Mouse (Mus musculus) stomach, postnatal 0 days (tissue): Measurements from ENCODE around the gene Slc4a3. TPM values are rescaled to one million over a fixed set of nuclear protein-coding genes. Genes with fewer than 3 reads are reported as not detected.
A peak's percentile ranks its signal among the peaks of the same experiment; 100 is the strongest.

Experiments
- ATAC-seq: fragments of 200-750 bp; cut with Nextera tagmentation; 2 replicates; pipeline ENCODE4 v1.8.0; 2017; ENCODE audit not compliant: low FRiP score, low TSS enrichment
- DNase-seq: peaks from one replicate; pipeline ENCODE4 v3.0.0-alpha.2; 2016; ENCODE audit warnings: low spot score
- H3K27ac ChIP-seq: fragments of 300-500 bp; sonication (generic); replicated peaks from 2 replicates; pipeline ENCODE4 v1.5.1; 2014; ENCODE audit warnings: mild to moderate bottlenecking, control low read depth
- H3K27me3 ChIP-seq: fragments of 300-500 bp; sonication (generic); 2 replicates; pipeline ENCODE4 v1.6.1; 2014; ENCODE audit warnings: low read length; ENCODE audit not compliant: control insufficient read depth, insufficient read depth
- H3K36me3 ChIP-seq: fragments of 300-500 bp; sonication (generic); 2 replicates; pipeline ENCODE4 v1.6.1; 2014; ENCODE audit warnings: low read length, mixed read lengths; ENCODE audit not compliant: control insufficient read depth, insufficient read depth
- H3K4me1 ChIP-seq: fragments of 300-500 bp; sonication (generic); replicated peaks from 2 replicates; pipeline ENCODE4 v1.6.1; 2014; ENCODE audit warnings: antibody characterized with exemption; ENCODE audit not compliant: control insufficient read depth, insufficient read depth
- H3K4me2 ChIP-seq: fragments of 300-500 bp; sonication (generic); replicated peaks from 2 replicates; pipeline ENCODE4 v1.6.1; 2014; ENCODE audit warnings: low read depth, mild to moderate bottlenecking, control low read depth, moderate library complexity
- H3K4me3 ChIP-seq: fragments of 300-500 bp; sonication (generic); 2 replicates; pipeline ENCODE4 v1.5.1; 2014; ENCODE audit warnings: low read depth, low read length, control low read depth
- H3K9ac ChIP-seq: fragments of 300-500 bp; sonication (generic); 2 replicates; pipeline ENCODE4 v1.6.1; 2014; ENCODE audit warnings: mild to moderate bottlenecking, low read length, control low read depth, mixed read lengths
- H3K9me3 ChIP-seq: fragments of 300-500 bp; sonication (generic); 2 replicates; pipeline ENCODE4 v1.6.1; 2016; ENCODE audit warnings: low read length; ENCODE audit not compliant: control insufficient read depth
- CTCF ChIP-seq: IDR thresholded peaks from 2 replicates; pipeline ENCODE4 v1.5.1; 2016; ENCODE audit warnings: antibody characterized with exemption, low read depth, mild to moderate bottlenecking, moderate library complexity
- EP300 ChIP-seq: optimal IDR thresholded peaks from 2 replicates; pipeline ENCODE3; 2016; ENCODE audit warnings: antibody characterized with exemption
- WGBS: fragments of 180-500 bp; shearing (Covaris S2); extraction: QIAGEN DNeasy Blood & Tissue Kit; methylation state at CpG from one replicate; pipeline ENCODE4 v1.1.7; 2014; 5-methylcytosine and 5-hydroxymethylcytosine counted together
- polyA plus RNA-seq: library from polyadenylated mRNA; unstranded; fragments of >200 nt; fragmentation: Nextera tagmentation; extraction: Ambion mirVana; gene quantifications from 2 replicates; pipeline ENCODE4 v1.2.1, GENCODE M21; 2015

Slc4a3 gene
- polyA plus RNA-seq, 1 experiment from 2014 or later: 7.1 TPM

- no peak for DNase-seq
- no peak for ATAC-seq
- Histone ChIP-seq H3K9me3 (no peaks in the 10 kb centered on the region), H3K36me3 (no peaks in the 10 kb centered on the region), H3K27ac (no peak overlapping the region), H3K9ac (no peak overlapping the region), H3K27me3 (no peaks in the 10 kb centered on the region), H3K4me3 (no peak overlapping the region), H3K4me2 (no peak overlapping the region), H3K4me1 (no peaks in the 10 kb centered on the region)
- TF ChIP-seq CTCF (no peak), EP300 (no peak)
- 39% methylated on average over 9 of the region's 9 CpGs for WGBS
Measured at GRCm38 (mm10) chr1:75594836-75595235, 48.8 kb downstream of the Slc4a3 start.

- Histone ChIP-seq H3K27me3 (no peaks in the 10 kb centered on the region), H3K27ac (no peak overlapping the region), H3K36me3 (no peaks in the 10 kb centered on the region), H3K9me3 (no peaks in the 10 kb centered on the region), H3K4me1 (no peaks in the 10 kb centered on the region), H3K9ac (no peak overlapping the region), H3K4me3 (no peak overlapping the region), H3K4me2 (no peak overlapping the region)
- TF ChIP-seq CTCF (no peak), EP300 (no peak)
- no peak for DNase-seq
- ATAC-seq: no peak
- WGBS: 53% methylated on average over 3 of the region's 3 CpGs
Measured at GRCm38 (mm10) chr1:75595930-75596329, 49.9 kb downstream of the Slc4a3 start.

- H3K4me1 ChIP-seq: no peaks in the 10 kb centered on the region
- no peaks in the 10 kb centered on the region for H3K9me3 ChIP-seq
- H3K27me3 ChIP-seq: no peaks in the 10 kb centered on the region
- no peak overlapping the region for H3K4me2 ChIP-seq
- DNase-seq: no peak
- TF ChIP-seq CTCF (no peak), EP300 (no peak)
- no peaks in the 10 kb centered on the region for H3K36me3 ChIP-seq
- H3K9ac ChIP-seq: no peak overlapping the region
- no peak overlapping the region for H3K4me3 ChIP-seq
- H3K27ac ChIP-seq: no peak overlapping the region
- WGBS: 81% methylated on average over 2 of the region's 2 CpGs
- no peak for ATAC-seq
Measured at GRCm38 (mm10) chr1:75596906-75597305, 50.8 kb downstream of the Slc4a3 start.

- H3K27me3 ChIP-seq: no peaks in the 10 kb centered on the region
- no peak overlapping the region for H3K27ac ChIP-seq
- no peaks in the 10 kb centered on the region for H3K36me3 ChIP-seq
- ATAC-seq (no peak), DNase-seq (peak; percentile 35)
- H3K9me3 ChIP-seq: no peaks in the 10 kb centered on the region
- no peak overlapping the region for H3K9ac ChIP-seq
- no peaks in the 10 kb centered on the region for H3K4me1 ChIP-seq
- no peak overlapping the region for H3K4me2 ChIP-seq
- TF ChIP-seq EP300 (no peak), CTCF (peak; percentile 89)
- H3K4me3 ChIP-seq: no peak overlapping the region
Measured at GRCm38 (mm10) chr1:75597622-75598021, 51.6 kb downstream of the Slc4a3 start.

- H3K4me2 ChIP-seq: no peak overlapping the region
- no peak overlapping the region for H3K27ac ChIP-seq
- 29% methylated on average over 12 of the region's 12 CpGs for WGBS
- no peak for ATAC-seq
- no peaks in the 10 kb centered on the region for H3K9me3 ChIP-seq
- no peaks in the 10 kb centered on the region for H3K4me1 ChIP-seq
- no peak overlapping the region for H3K9ac ChIP-seq
- no peak for TF ChIP-seq EP300
- TF ChIP-seq CTCF: no peak
- DNase-seq: no peak
- H3K36me3 ChIP-seq: no peaks in the 10 kb centered on the region
- H3K4me3 ChIP-seq: no peak overlapping the region
- H3K27me3 ChIP-seq: no peaks in the 10 kb centered on the region
Measured at GRCm38 (mm10) chr1:75601738-75602137, 55.7 kb downstream of the Slc4a3 start.

- TF ChIP-seq CTCF (no peak), EP300 (no peak)
- no peak overlapping the region for H3K4me3 ChIP-seq
- no peak overlapping the region for H3K9ac ChIP-seq
- no peak for DNase-seq
- WGBS: 80% methylated on average over 7 of the region's 7 CpGs
- no peaks in the 10 kb centered on the region for H3K36me3 ChIP-seq
- no peaks in the 10 kb centered on the region for H3K9me3 ChIP-seq
- no peak overlapping the region for H3K4me2 ChIP-seq
- no peaks in the 10 kb centered on the region for H3K4me1 ChIP-seq
- no peak for ATAC-seq
- no peak overlapping the region for H3K27ac ChIP-seq
- H3K27me3 ChIP-seq: no peaks in the 10 kb centered on the region
Measured at GRCm38 (mm10) chr1:75603584-75603983, 57.5 kb downstream of the Slc4a3 start.

GRCm38 (mm10) chr1:75608225-75608624, 62.2 kb downstream of the Slc4a3 start:
- DNase-seq: no peak
- no peak for ATAC-seq
- Histone ChIP-seq H3K36me3 (no peaks in the 10 kb centered on the region), H3K4me1 (no peaks in the 10 kb centered on the region), H3K27me3 (no peaks in the 10 kb centered on the region), H3K27ac (no peak overlapping the region), H3K9me3 (no peaks in the 10 kb centered on the region), H3K4me3 (no peak overlapping the region), H3K4me2 (no peak overlapping the region), H3K9ac (no peak overlapping the region)
- WGBS: 74% methylated on average over 7 of the region's 7 CpGs
- no peak for TF ChIP-seq EP300
- no peak for TF ChIP-seq CTCF
